Mouse (Mus musculus) kidney, adult 2 months (tissue): ENCODE results near the gene Pde4c.

Source experiments
- CTCF ChIP-seq: fragments of 200-500 bp; conservative IDR thresholded peaks from 2 replicates; pipeline ENCODE4 v1.5.1; 2011; ENCODE audit warnings: low read depth, mild to moderate bottlenecking, control low read depth, low read length, moderate library complexity, mixed read lengths; ENCODE audit not compliant: insufficient read depth, insufficient read length
- POLR2A ChIP-seq: fragments of 200-500 bp; IDR thresholded peaks from one replicate; pipeline ENCODE4 v1.6.1; 2011; ENCODE audit warnings: low read depth, low read length, control low read depth

- no peak for TF ChIP-seq CTCF
- no peak for TF ChIP-seq POLR2A
Measured at GRCm38 (mm10) chr8:70745691-70746220, 22.2 kb downstream of the Pde4c start.
